Mouse (Mus musculus): ENCODE data around the gene Rnf8. TPM values are rescaled to one million over a fixed set of nuclear protein-coding genes. Genes with fewer than 3 reads are reported as not detected.

The Rnf8 gene
- polyA plus RNA-seq, 1 experiment = 18.2 TPM

- Histone ChIP-seq H3K4me1 (ENCODE audit: control insufficient read depth, insufficient read depth, insufficient read length, low read length) (no peaks in the 10 kb centered on the region), H3K27ac (ENCODE audit: insufficient read depth, low read depth, low read length) (no peak overlapping the region), H3K4me3 (ENCODE audit: low read depth, low read length) (no peak overlapping the region), H3K36me3 (ENCODE audit: control insufficient read depth, insufficient read depth, low read length) (peaks cover 67% of the 10 kb centered on the region), H3K27me3 (ENCODE audit: control insufficient read depth, insufficient read depth, low read length) (no peaks in the 10 kb centered on the region)
- TF ChIP-seq POLR2A (IDR thresholded peaks at IDR 0.05; ENCODE audit: low read depth, low read length) (no peak), CTCF (IDR thresholded peaks at IDR 0.05; ENCODE audit: extremely low read depth, insufficient read length, insufficient replicate concordance, low read depth, low read length) (no peak)
- 53% methylated on average over 8 of the region's 8 CpGs for WGBS
Observed at GRCm38 (mm10) chr17:29637895-29638294, 23.3 kb downstream of the Rnf8 start.

DNA sequence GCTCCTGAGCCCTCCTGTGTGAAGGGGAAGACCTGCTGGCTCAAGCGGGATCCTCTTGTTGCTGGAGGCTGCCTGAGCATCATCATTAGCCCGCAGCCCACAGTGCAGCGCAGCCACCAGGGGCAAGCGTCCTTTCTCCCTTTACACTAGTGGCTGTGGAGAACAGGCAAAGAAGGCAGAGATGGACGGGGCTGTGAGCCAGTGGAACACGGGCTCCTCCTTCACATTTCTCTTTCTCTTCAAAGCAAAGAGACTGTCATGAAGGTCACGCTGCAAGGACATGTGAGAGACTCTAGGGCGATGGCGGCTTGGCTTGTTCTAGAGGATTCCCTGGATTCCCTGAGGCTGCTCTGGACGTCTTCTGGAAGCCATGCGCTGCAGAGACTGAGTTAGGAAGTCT lies 26.4 kb downstream of the Rnf8 start:
- 94% methylated on average over 11 of the region's 11 CpGs for WGBS
- TF ChIP-seq POLR2A (IDR thresholded peaks at IDR 0.05; ENCODE audit: low read depth, low read length) (no peak), CTCF (IDR thresholded peaks at IDR 0.05; ENCODE audit: extremely low read depth, insufficient read length, insufficient replicate concordance, low read depth, low read length) (no peak)
- H3K4me3 ChIP-seq (ENCODE audit: low read depth, low read length) = no peak overlapping the region
- no peaks in the 10 kb centered on the region for H3K4me1 ChIP-seq (ENCODE audit: control insufficient read depth, insufficient read depth, insufficient read length, low read length)
- peaks cover 46% of the 10 kb centered on the region for H3K36me3 ChIP-seq (ENCODE audit: control insufficient read depth, insufficient read depth, low read length)
- no peak overlapping the region for H3K27ac ChIP-seq (ENCODE audit: insufficient read depth, low read depth, low read length)
- H3K27me3 ChIP-seq (ENCODE audit: control insufficient read depth, insufficient read depth, low read length) = no peaks in the 10 kb centered on the region

DNA sequence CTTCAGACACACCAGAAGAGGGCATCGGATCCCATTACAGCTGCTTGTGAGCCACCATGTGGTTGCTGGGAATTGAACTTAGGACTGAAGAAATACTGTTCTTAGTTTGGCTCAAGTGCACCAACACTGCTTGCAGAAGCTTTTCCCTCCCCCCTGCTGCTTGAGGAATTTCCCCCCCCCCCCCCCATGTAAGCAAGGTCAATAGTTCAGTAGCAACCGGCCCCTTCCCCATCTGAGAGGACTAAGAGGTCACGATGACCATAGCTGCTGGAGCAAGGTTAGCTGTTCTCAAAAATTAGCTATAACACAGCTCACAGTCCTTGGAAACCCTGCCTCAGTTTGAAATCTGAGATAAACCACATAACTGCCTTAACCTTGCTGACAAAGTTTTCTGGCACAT lies 27.6 kb downstream of the Rnf8 start:
- Histone ChIP-seq H3K36me3 (ENCODE audit: control insufficient read depth, insufficient read depth, low read length) (peaks cover 34% of the 10 kb centered on the region), H3K4me3 (ENCODE audit: low read depth, low read length) (no peak overlapping the region), H3K27me3 (ENCODE audit: control insufficient read depth, insufficient read depth, low read length) (no peaks in the 10 kb centered on the region), H3K27ac (ENCODE audit: insufficient read depth, low read depth, low read length) (no peak overlapping the region), H3K4me1 (ENCODE audit: control insufficient read depth, insufficient read depth, insufficient read length, low read length) (no peaks in the 10 kb centered on the region)
- 80% methylated on average over 3 of the region's 3 CpGs for WGBS
- TF ChIP-seq CTCF (IDR thresholded peaks at IDR 0.05; ENCODE audit: extremely low read depth, insufficient read length, insufficient replicate concordance, low read depth, low read length) = no peak
- TF ChIP-seq POLR2A (IDR thresholded peaks at IDR 0.05; ENCODE audit: low read depth, low read length) = no peak

- WGBS = 82% methylated on average over 2 of the region's 2 CpGs
Observed at GRCm38 (mm10) chr17:29658249-29658648, 43.7 kb downstream of the Rnf8 start.

GRCm38 (mm10) chr17:29660076-29660761 lies 45.6 kb downstream of the Rnf8 start, which contains the start of gene Cmtr1:
Gene Cmtr1 (plus strand): TSS chr17:29660595.
- Histone ChIP-seq H3K4me3 (ENCODE audit: low read depth, low read length) (peak within 1 kb of the TSS; percentile 95), H3K4me1 (ENCODE audit: control insufficient read depth, insufficient read depth, insufficient read length, low read length) (no peaks in the 10 kb centered on the region), H3K27me3 (ENCODE audit: control insufficient read depth, insufficient read depth, low read length) (no peaks in the 10 kb centered on the region), H3K36me3 (ENCODE audit: control insufficient read depth, insufficient read depth, low read length) (peaks cover 10% of the 10 kb centered on the region), H3K27ac (ENCODE audit: insufficient read depth, low read depth, low read length) (peak within 1 kb of the TSS; percentile 87)
- TF ChIP-seq CTCF (IDR thresholded peaks at IDR 0.05; ENCODE audit: extremely low read depth, insufficient read length, insufficient replicate concordance, low read depth, low read length) (no peak), POLR2A (IDR thresholded peaks at IDR 0.05; ENCODE audit: low read depth, low read length) (peak; percentile 82)
- under 1% methylated on average over 40 of the region's 41 CpGs for WGBS

More at GRCm38 (mm10) chr17:29658249-29658648, 43.7 kb downstream of the Rnf8 start:
- H3K27me3 ChIP-seq (ENCODE audit: control insufficient read depth, insufficient read depth, low read length) = no peaks in the 10 kb centered on the region
- H3K4me1 ChIP-seq (ENCODE audit: control insufficient read depth, insufficient read depth, insufficient read length, low read length) = no peaks in the 10 kb centered on the region
- no peak overlapping the region for H3K4me3 ChIP-seq (ENCODE audit: low read depth, low read length)
- 0 out of 2 replicates have a peak, but pooled peaks cover 2% of the 10 kb centered on the region for H3K36me3 ChIP-seq (ENCODE audit: control insufficient read depth, insufficient read depth, low read length)
- TF ChIP-seq CTCF (IDR thresholded peaks at IDR 0.05; ENCODE audit: extremely low read depth, insufficient read length, insufficient replicate concordance, low read depth, low read length) (no peak), POLR2A (IDR thresholded peaks at IDR 0.05; ENCODE audit: low read depth, low read length) (no peak)
- no peak overlapping the region for H3K27ac ChIP-seq (ENCODE audit: insufficient read depth, low read depth, low read length)

DNA sequence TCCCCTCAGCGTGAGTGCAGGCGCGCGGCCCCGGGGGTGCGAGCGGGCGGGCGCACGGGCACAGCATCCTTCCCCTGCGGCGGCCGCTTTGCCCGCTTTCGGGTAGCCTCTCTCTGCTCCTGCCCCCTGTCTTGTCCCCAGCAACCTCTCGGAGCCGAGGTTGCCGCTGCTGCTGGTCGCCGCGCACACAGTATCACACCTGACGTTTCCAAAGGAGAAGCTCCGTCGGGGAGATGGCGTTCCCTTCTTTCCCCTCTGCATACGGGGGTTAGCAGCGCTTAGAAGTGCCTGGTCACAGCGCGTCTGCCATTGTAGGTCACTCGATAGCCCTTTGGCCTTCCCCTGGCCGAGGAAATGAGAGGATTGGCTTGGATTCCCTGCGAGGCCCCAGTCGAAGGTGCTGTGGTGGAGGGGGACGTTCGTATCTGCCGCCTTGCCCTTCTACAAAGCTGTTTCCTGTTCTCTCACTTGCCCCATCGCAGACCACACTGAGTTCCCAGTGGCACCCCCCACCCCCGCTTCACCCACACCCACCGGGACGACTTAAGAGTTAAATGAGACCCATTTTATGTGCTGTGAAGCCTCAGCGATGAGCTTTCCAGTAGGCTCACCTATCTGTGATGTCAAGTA lies 46.3 kb downstream of the Rnf8 start:
- TF ChIP-seq POLR2A (IDR thresholded peaks at IDR 0.05; ENCODE audit: low read depth, low read length) (no peak), CTCF (IDR thresholded peaks at IDR 0.05; ENCODE audit: extremely low read depth, insufficient read length, insufficient replicate concordance, low read depth, low read length) (no peak)
- Histone ChIP-seq H3K27ac (ENCODE audit: insufficient read depth, low read depth, low read length) (peak overlapping the region; percentile 87), H3K4me1 (ENCODE audit: control insufficient read depth, insufficient read depth, insufficient read length, low read length) (no peaks in the 10 kb centered on the region), H3K4me3 (ENCODE audit: low read depth, low read length) (peak overlapping the region; percentile 95), H3K36me3 (ENCODE audit: control insufficient read depth, insufficient read depth, low read length) (peaks cover 10% of the 10 kb centered on the region), H3K27me3 (ENCODE audit: control insufficient read depth, insufficient read depth, low read length) (no peaks in the 10 kb centered on the region)
- WGBS = under 1% methylated on average over 41 of the region's 41 CpGs

GRCm38 (mm10) chr17:29662145-29662544 lies 47.6 kb downstream of the Rnf8 start:
- Histone ChIP-seq H3K27ac (ENCODE audit: insufficient read depth, low read depth, low read length) (no peak overlapping the region), H3K4me3 (ENCODE audit: low read depth, low read length) (no peak overlapping the region), H3K4me1 (ENCODE audit: control insufficient read depth, insufficient read depth, insufficient read length, low read length) (no peaks in the 10 kb centered on the region), H3K27me3 (ENCODE audit: control insufficient read depth, insufficient read depth, low read length) (no peaks in the 10 kb centered on the region), H3K36me3 (ENCODE audit: control insufficient read depth, insufficient read depth, low read length) (peaks cover 14% of the 10 kb centered on the region)
- TF ChIP-seq POLR2A (IDR thresholded peaks at IDR 0.05; ENCODE audit: low read depth, low read length) (no peak), CTCF (IDR thresholded peaks at IDR 0.05; ENCODE audit: extremely low read depth, insufficient read length, insufficient replicate concordance, low read depth, low read length) (no peak)
- 86% methylated on average over 6 of the region's 6 CpGs for WGBS
